Mouse (Mus musculus) small intestine, adult 2 months (tissue): ENCODE results near the gene Pip5kl1.

ENCODE experiments used
- CTCF ChIP-seq: fragments of 200-500 bp; IDR thresholded peaks from 2 replicates; pipeline ENCODE4 v1.5.1; 2012; ENCODE audit warnings: low read depth, mild to moderate bottlenecking, control low read depth, inconsistent platforms, low read length, moderate library complexity, mixed read lengths; ENCODE audit not compliant: insufficient replicate concordance, insufficient read length; ENCODE audit errors: extremely low read depth
- POLR2A ChIP-seq: fragments of 200-500 bp; IDR thresholded peaks from 2 replicates; pipeline ENCODE4 v1.6.1; 2012; ENCODE audit warnings: low read depth, mild to moderate bottlenecking, control low read depth, inconsistent platforms, low read length, moderate library complexity

- TF ChIP-seq POLR2A (0 out of 2 replicates have a peak, but pooled peaks have one; percentile 5), CTCF (peak; percentile 76; the same call in 1 of the 2 replicates)
Measured at GRCm38 (mm10) chr2:32574901-32575585, 446 bp downstream of the Pip5kl1 start.
